Mouse (Mus musculus): ENCODE measurements around the gene Sptbn4.

DNA sequence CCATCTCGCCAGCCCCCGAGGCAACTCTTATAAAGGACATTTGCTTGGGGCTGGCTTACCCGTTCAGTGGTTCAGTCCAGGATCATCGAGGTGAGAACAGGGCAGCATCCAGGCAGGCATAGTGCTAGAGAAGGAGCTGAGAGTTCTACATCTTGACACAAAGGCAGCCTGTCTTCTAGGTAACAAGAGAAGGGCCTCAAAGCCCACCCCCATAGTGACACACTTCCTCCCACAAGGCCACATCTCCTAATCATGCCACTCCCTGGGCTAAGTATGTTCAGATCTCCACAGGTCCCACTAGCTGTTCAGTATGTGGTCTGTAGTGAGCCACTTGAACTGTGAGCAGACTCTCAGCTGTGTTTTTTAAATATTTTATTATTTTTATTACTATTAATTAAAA is 36.4 kb upstream of the Sptbn4 start:
- TF ChIP-seq CTCF (IDR thresholded peaks at IDR 0.05; ENCODE audit: control insufficient read depth, insufficient read depth, insufficient read length) (no peak), CEBPB (IDR thresholded peaks at IDR 0.05; ENCODE audit: low read depth) (no peak), MAX (IDR thresholded peaks at IDR 0.05) (no peak), MYOD1 (IDR thresholded peaks at IDR 0.05; ENCODE audit: control insufficient read depth, insufficient read length, low read depth) (no peak), MYOG (IDR thresholded peaks at IDR 0.05; ENCODE audit: control insufficient read depth, extremely low read depth, insufficient read length) (no peak), USF1 (IDR thresholded peaks at IDR 0.05; ENCODE audit: low read depth) (no peak)

All from C2C12 (cell line).